Mouse (Mus musculus) thymus, adult 18-20 months (tissue): ENCODE data around the gene Unc13a.

Source experiments
- DNase-seq, 2 experiments: peaks; one replicate each; pipeline ENCODE4 v3.0.0; 2022; ENCODE audit warnings: mixed read lengths in 2 of 2

Gene Unc13a

GRCm38 (mm10) chr8:71619786-71620185 lies 51.8 kb downstream of the Unc13a start:
- no peak for DNase-seq

- DNase-seq: no peak
Measured at GRCm38 (mm10) chr8:71613418-71613817, 58.1 kb downstream of the Unc13a start.

- DNase-seq: no peak
Measured at GRCm38 (mm10) chr8:71612141-71612540, 59.4 kb downstream of the Unc13a start.

- DNase-seq: peak; percentile 94 to 98
Measured at GRCm38 (mm10) chr8:71610822-71611651, 60.5 kb downstream of the Unc13a start, which contains the start of gene Colgalt1. Gene Colgalt1, plus strand, starts transcription at chr8:71610998.

DNA sequence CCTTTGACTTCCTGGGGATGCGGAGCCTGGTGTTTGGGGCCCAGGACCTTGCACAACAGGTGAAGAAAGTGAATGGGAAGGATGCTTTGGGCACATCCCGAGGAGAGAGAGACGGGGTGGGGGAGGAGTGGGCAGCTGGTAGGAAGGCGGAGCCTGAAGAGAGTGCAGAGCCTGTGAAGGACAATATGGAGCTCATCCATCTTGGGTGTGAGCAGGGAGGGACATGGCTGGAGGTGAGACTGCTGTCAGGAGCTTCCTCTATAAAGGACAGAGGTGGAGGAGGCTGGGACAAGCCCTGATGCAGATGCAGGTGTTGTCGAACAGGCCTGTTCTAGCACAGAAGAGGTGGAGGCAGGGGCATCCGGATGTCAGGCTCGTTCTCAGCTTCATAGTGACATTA lies 67.5 kb downstream of the Unc13a start:
- DNase-seq: no peak

- no peak for DNase-seq
Measured at GRCm38 (mm10) chr8:71602666-71603334, 68.8 kb downstream of the Unc13a start.

DNA sequence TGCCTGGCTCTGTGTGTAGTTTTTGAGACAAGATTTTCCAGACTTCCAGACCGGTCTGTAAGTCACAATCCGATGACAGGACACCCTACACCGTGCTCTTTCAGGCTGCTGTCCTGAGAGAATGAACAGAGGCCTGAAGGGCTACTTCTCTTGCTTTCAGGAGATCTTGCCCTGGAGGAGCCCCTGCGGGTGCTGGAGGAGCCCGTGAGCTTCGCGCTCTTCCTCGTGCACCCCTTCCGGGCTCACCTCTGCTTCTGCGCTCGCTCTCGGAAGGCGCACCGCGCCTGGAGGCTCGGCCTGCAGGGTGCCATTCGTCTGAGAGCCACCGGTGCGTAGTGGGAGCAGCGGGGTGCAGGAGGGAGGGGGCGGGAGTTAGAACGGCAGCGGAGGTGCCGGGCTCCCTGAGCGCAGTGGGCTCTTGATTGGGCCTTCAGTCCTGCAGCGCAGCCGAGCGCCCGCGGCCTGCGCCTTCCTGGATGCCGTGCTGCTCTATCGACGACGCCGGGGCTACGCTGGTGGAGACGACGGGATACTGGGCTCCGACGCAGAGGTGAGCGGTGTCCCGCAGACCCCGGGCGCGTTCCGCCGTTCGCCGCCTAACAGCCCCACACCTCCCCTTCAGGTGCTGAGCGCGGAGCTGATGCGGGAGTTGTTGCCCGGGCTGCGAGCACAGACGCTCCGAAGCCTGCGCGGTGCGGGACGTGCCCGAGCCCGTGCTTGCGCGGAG lies 69.5 kb downstream of the Unc13a start:
- no peak for DNase-seq

DNA sequence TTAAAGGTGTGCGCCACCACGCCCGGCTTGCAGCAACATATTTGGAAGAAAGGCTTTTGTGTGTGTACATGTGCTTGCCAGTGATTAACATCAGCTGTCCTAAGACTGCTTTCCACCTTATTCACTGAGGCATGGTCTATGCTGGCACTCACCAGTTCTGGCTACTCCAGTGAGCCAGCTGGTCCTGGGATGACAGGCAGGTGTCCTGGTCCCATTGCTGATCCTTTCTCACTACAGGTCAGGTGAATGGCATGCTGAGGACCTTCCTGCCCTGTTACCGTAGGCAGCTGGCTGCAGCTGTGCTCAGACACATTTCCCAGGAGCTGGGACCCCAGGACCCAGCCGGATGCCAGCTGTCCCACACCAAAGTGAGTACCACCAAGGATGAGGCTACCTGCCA lies 72.7 kb downstream of the Unc13a start:
- no peak for DNase-seq

- no peak for DNase-seq
Measured at GRCm38 (mm10) chr8:71598375-71598774, 73.2 kb downstream of the Unc13a start.

GRCm38 (mm10) chr8:71597451-71597850 lies 74.1 kb downstream of the Unc13a start, which contains the start of gene Fam129c:
Gene Fam129c, plus strand, starts transcription at chr8:71597648.
- no peak for DNase-seq

GRCm38 (mm10) chr8:71596798-71597197 lies 74.8 kb downstream of the Unc13a start:
- peak in 1 of 2 experiments; percentile 34 for DNase-seq

DNA sequence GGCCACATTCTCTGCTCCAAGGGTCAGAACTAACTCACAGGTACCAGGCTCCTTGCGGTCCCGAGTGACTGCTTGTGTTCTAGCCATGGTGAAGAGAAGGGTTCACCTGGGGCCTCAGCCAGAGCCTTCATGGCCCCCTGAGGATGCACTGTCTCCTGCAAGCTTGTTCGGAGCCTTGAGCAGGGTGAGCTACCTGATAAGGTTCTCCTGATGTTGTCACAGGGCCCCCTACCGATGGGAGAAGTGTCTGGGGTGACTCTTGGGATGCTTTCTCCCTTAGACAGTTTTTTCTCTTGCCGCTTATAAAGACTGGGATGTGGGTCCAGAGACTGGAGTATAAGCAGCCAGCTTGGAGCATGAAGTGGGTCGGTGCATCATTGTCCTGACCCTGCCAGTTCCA lies 75.2 kb downstream of the Unc13a start:
- DNase-seq: no peak

GRCm38 (mm10) chr8:71595862-71596261 lies 75.7 kb downstream of the Unc13a start:
- peak; percentile 76 to 78 for DNase-seq

GRCm38 (mm10) chr8:71594324-71594722 lies 77.2 kb downstream of the Unc13a start:
- DNase-seq: no peak

DNA sequence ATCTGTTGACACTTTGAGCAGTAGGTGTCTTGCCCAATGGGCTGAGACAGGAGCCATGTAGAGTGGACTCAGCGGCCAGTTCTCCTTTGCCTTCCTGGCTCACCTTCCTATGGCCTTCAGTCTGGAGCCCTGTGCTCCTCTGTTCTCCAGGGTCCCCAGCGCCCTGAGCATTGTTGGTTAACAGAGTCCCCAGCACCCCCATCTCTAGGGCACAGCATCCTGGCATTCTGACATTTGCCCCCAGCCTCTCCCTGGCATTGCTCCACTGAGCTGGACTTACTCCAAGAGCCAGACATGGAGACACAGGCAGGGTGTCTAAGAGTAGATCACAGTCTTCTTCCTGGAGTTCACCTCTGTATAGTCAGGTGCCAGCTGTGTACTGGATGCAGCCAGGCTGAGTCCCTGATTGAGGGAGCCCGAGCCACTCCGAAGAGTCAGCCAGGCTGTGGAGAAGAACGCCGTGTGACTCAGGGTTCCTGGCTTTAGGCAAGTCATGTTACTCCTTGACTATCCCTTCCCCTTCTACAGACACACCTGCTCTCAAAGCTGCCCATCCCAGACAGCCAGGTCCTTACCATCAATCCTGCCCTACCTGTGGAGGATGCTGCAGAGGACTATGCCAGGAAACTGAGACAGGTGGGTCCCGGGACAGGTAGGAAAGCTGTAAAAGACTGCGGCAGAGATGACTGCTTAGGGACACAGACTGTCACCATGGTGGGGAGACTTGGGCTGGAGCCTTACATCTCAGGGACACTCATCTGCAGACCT lies 77.8 kb downstream of the Unc13a start:
- DNase-seq: no peak

DNA sequence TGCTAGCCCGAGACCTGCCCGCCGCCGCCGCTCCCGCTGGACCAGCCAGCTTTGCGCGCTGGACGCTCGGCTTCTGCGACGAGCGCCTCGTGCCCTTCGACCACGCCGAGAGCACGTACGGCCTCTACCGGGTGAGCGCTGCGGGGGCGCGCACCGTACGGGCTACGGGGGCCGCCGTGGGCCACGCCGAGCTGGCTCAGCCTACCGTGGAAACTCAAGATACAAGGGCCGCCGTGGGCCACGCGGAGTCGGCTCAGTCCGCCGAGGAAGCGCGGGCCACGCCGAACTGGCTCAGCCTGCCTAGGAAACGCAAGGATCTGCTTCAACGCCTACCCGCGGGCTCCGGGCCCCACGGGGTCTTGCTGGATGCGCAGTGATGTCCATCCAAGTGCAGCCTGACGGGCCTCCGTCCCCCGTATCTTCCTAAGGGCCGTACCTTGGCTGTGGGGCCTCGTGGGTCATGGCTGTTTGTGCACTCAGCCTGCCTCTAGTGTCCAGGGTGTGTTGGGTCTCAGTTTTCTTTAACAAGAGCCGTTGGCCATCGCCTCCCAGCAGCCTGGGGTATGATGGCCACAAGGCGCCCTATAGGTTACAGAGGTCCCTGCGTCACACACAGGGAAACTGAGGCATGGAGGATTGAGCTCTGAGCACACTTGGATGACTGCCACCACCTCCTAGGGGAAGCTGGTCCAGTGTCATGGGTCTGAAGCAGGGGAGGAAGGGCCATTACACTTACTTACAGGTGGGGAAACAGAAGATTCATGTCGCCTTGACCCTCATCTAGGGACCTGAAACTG lies 79.0 kb downstream of the Unc13a start:
- peak; percentile 69 to 71 for DNase-seq

DNA sequence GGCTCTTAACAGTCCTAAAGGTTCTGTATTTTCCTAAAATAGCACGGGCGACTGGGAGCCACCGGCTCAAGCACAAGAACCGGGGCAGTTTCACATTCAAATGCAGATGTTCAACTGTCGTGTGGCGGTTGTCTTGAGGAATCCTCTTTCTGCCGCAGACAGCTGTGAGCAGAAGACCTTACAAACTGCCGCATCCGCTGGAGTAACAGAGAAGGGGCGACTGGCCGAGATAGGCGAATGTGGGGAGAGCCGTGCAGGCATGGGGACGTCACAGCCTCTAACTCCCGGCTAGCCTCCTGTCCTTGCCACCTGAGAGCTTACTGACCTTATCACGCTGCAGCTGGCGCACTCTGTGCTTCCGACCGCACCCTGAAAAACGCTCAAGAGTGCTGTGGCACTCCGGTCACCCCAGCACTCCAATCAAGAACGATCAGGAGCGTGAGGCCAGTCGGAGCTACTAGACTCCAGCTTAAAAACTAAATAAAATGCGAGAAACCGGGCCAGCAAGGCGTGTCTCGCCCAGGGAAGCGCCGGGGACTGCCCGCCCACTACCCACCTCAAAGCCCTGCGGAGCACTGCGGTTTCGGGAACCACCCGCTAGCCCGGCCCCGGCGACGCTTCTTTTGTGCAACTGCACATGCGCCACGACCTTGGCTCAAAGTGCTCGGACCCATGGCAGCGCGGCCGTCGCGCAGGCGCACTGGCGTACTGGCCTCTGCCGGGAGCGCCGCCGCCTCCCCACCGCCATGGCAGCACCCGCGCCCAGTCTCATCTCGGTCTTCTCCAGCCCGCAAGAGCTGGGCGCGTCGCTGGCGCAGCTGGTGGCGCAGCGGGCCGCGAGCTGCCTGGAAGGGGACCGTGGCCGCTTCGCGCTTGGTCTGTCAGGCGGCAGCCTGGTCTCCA lies 79.8 kb downstream of the Unc13a start, which contains the start of gene Pgls:
Pgls (plus strand) TSS at position 706 of the 903 bp plus-strand sequence.
- peak; percentile 92 to 95 for DNase-seq

DNA sequence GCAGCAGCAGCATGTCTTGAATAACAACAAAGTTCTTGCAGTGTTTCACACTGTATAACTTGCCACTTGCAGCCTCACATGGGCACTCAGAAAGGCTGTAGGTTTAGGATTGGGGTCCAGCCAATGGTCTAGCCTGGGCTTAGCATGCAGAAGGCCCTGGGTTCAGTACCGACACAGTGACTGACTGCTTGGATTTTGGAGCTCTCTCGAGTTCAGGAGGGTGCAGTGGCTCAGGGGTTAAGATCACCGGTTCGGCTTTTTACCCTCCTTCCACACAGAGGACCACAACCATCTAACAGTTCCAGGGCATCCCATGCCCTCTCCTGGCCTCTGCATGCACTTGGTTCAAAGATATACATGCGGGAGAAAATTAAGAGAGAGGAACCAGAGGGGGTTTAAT lies 80.5 kb downstream of the Unc13a start:
- no peak for DNase-seq

DNA sequence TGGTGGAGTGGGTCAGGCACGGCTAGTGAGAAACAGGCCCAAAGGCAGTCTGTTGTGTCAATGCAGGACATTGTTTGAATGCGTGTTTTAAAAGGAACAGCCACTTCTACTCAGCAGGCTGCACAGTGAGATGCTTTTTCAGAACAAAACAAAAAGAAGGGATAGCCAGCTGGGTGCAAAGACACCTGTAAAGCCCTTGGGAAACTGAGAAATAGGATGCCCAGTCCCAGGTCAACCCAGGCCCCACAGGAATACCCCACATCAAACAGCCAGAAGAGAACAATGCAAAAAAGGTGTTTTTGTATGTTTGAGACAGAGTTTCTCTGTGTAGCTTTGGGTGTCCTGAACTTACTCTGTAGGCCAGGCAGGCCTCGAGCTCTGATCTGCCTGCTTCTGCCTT lies 82.8 kb downstream of the Unc13a start:
- DNase-seq: no peak

- no peak for DNase-seq
Measured at GRCm38 (mm10) chr8:71586891-71587290, 84.7 kb downstream of the Unc13a start.

DNA sequence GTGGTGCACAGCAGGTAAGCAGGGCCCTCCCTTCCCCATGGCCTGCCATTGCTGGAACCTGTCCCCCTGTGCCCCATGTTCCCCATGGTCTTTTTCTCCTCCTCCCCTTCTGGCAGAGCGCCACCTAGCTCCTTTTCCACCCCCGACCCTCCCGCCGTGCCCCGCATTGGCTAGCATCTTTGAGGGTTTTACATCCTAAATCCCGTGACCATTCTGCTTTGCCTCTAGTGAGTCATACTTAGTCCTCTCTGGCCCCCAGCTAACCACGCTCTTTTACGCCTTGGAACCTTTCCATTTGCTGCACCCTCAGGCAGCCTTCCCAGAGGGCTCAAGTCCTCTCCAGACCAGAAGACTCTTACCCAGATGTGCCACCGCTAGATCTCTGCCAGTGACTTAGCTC lies 91.4 kb downstream of the Unc13a start:
- DNase-seq: no peak
